Mouse (Mus musculus) midbrain, postnatal 0 days (tissue): ENCODE data around the gene Slc25a19. TPM values are rescaled to one million over a fixed set of nuclear protein-coding genes. Genes with fewer than 3 reads are reported as not detected.

ENCODE experiments used
- ATAC-seq: fragments of 200-750 bp; cut with Nextera tagmentation; 2 replicates; pipeline ENCODE4 v1.8.0; 2017; ENCODE audit warnings: moderate number of reproducible peaks, mild to moderate bottlenecking, moderate TSS enrichment, moderate library complexity; ENCODE audit not compliant: low FRiP score
- DNase-seq: peaks from one replicate; pipeline ENCODE4 v3.0.0-alpha.2; 2015; ENCODE audit warnings: low spot score
- H3K27ac ChIP-seq: fragments of 300-500 bp; sonication (generic); 2 replicates; pipeline ENCODE4 v1.5.1; 2014; ENCODE audit warnings: low read depth, mild to moderate bottlenecking, low read length, mixed read lengths
- H3K27me3 ChIP-seq: fragments of 300-500 bp; sonication (generic); 2 replicates; pipeline ENCODE4 v1.6.1; 2014; ENCODE audit warnings: low read length, control low read depth, mixed read lengths; ENCODE audit not compliant: insufficient read depth
- H3K36me3 ChIP-seq: fragments of 300-500 bp; sonication (generic); 2 replicates; pipeline ENCODE4 v1.6.1; 2014; ENCODE audit warnings: low read length, control low read depth, mixed read lengths; ENCODE audit not compliant: insufficient read depth
- H3K4me1 ChIP-seq: fragments of 300-500 bp; sonication (generic); 2 replicates; pipeline ENCODE4 v1.6.1; 2014; ENCODE audit warnings: mild to moderate bottlenecking, control low read depth, antibody characterized with exemption, low read length, mixed read lengths; ENCODE audit not compliant: insufficient read depth
- H3K4me2 ChIP-seq: fragments of 300-500 bp; sonication (generic); 2 replicates; pipeline ENCODE4 v1.6.1; 2014; ENCODE audit warnings: low read depth, mild to moderate bottlenecking, low read length, mixed read lengths; ENCODE audit not compliant: poor library complexity, severe bottlenecking
- H3K4me3 ChIP-seq: fragments of 300-500 bp; sonication (generic); 2 replicates; pipeline ENCODE4 v1.5.1; 2014; ENCODE audit warnings: low read depth, mild to moderate bottlenecking, low read length, moderate library complexity
- H3K9ac ChIP-seq: fragments of 300-500 bp; sonication (generic); replicated peaks from 2 replicates; pipeline ENCODE4 v1.6.1; 2014; ENCODE audit warnings: mild to moderate bottlenecking, low read length, moderate library complexity, mixed read lengths; ENCODE audit not compliant: poor library complexity, severe bottlenecking
- H3K9me3 ChIP-seq: fragments of 300-500 bp; sonication (generic); 2 replicates; pipeline ENCODE4 v1.6.1; 2016; ENCODE audit warnings: low read length, control low read depth
- CTCF ChIP-seq: IDR thresholded peaks from 2 replicates; pipeline ENCODE4 v1.5.1; 2016; ENCODE audit warnings: antibody characterized with exemption, mild to moderate bottlenecking
- WGBS: fragments of 180-500 bp; shearing (Covaris S2); extraction: QIAGEN DNeasy Blood & Tissue Kit; methylation state at CpG from one replicate; pipeline ENCODE4 v1.1.7; 2014; 5-methylcytosine and 5-hydroxymethylcytosine counted together
- polyA plus RNA-seq: library from polyadenylated mRNA; unstranded; fragments of >200 nt; fragmentation: Nextera tagmentation; extraction: Ambion mirVana; gene quantifications from 2 replicates; pipeline ENCODE4 v1.2.1, GENCODE M21; 2015
- total RNA-seq: library from RNA; depleted of rRNA; stranded (reverse); fragments of >200 nt; gene quantifications from 2 replicates; pipeline ENCODE4 v1.2.3, GENCODE M21; 2014

Slc25a19 gene
- total and polyA plus RNA-seq, 2 experiments from 2014 or later = 35.7 to 49.6 TPM

GRCm38 (mm10) chr11:115590526-115591075, 37.5 kb downstream of the Slc25a19 start:
- Histone ChIP-seq H3K27me3 (no peaks in the 10 kb centered on the region), H3K4me2 (no peak overlapping the region), H3K4me3 (no peak overlapping the region), H3K9ac (no peak overlapping the region), H3K9me3 (no peaks in the 10 kb centered on the region), H3K27ac (no peak overlapping the region), H3K36me3 (peaks cover 78% of the 10 kb centered on the region), H3K4me1 (no peaks in the 10 kb centered on the region)
- ATAC-seq (no peak), DNase-seq (no peak)
- WGBS = 89% methylated on average over 2 of the region's 2 CpGs
- TF ChIP-seq CTCF = no peak

- Histone ChIP-seq H3K9ac (no peak overlapping the region), H3K36me3 (peaks cover 87% of the 10 kb centered on the region), H3K27me3 (no peaks in the 10 kb centered on the region), H3K9me3 (no peaks in the 10 kb centered on the region), H3K4me3 (no peak overlapping the region), H3K4me1 (no peaks in the 10 kb centered on the region), H3K4me2 (no peak overlapping the region), H3K27ac (no peak overlapping the region)
- WGBS = 81% methylated on average over 9 of the region's 9 CpGs
- peak; percentile 47 for DNase-seq
- no peak for TF ChIP-seq CTCF
- ATAC-seq = no peak
Observed at GRCm38 (mm10) chr11:115587984-115588383, 40.1 kb downstream of the Slc25a19 start.

- ATAC-seq (no peak), DNase-seq (no peak)
- Histone ChIP-seq H3K4me2 (no peak overlapping the region), H3K9ac (no peak overlapping the region), H3K4me3 (no peak overlapping the region), H3K27ac (no peak overlapping the region; the same call in 1 of the 2 replicates), H3K9me3 (no peaks in the 10 kb centered on the region), H3K4me1 (no peaks in the 10 kb centered on the region), H3K36me3 (peaks cover 91% of the 10 kb centered on the region), H3K27me3 (no peaks in the 10 kb centered on the region)
- no peak for TF ChIP-seq CTCF
- WGBS = 91% methylated on average over 9 of the region's 9 CpGs
Observed at GRCm38 (mm10) chr11:115586403-115586802, 41.7 kb downstream of the Slc25a19 start.

GRCm38 (mm10) chr11:115585573-115586100, 42.5 kb downstream of the Slc25a19 start:
- Histone ChIP-seq H3K27ac (no peak overlapping the region), H3K4me3 (no peak overlapping the region), H3K27me3 (no peaks in the 10 kb centered on the region), H3K9me3 (no peaks in the 10 kb centered on the region), H3K4me2 (no peak overlapping the region), H3K36me3 (peaks cover 91% of the 10 kb centered on the region), H3K9ac (no peak overlapping the region), H3K4me1 (no peaks in the 10 kb centered on the region)
- WGBS = 93% methylated on average over 7 of the region's 7 CpGs
- no peak for DNase-seq
- TF ChIP-seq CTCF = no peak
- ATAC-seq = no peak

- WGBS = 89% methylated on average over 10 of the region's 10 CpGs
- H3K9ac ChIP-seq = no peak overlapping the region
Observed at GRCm38 (mm10) chr11:115584376-115585073, 43.6 kb downstream of the Slc25a19 start.

GRCm38 (mm10) chr11:115582913-115583606, 45.0 kb downstream of the Slc25a19 start:
- Histone ChIP-seq H3K36me3 (peaks cover 82% of the 10 kb centered on the region), H3K4me3 (no peak overlapping the region), H3K4me1 (no peaks in the 10 kb centered on the region), H3K4me2 (no peak overlapping the region), H3K27me3 (no peaks in the 10 kb centered on the region), H3K27ac (no peak overlapping the region), H3K9ac (no peak overlapping the region), H3K9me3 (no peaks in the 10 kb centered on the region)
- no peak for DNase-seq
- no peak for TF ChIP-seq CTCF
- 77% methylated on average over 10 of the region's 10 CpGs for WGBS
- ATAC-seq = no peak

More at GRCm38 (mm10) chr11:115584376-115585073, 43.6 kb downstream of the Slc25a19 start:
- Histone ChIP-seq H3K27ac (no peak overlapping the region), H3K4me2 (no peak overlapping the region), H3K9me3 (no peaks in the 10 kb centered on the region), H3K4me1 (no peaks in the 10 kb centered on the region), H3K27me3 (no peaks in the 10 kb centered on the region), H3K4me3 (no peak overlapping the region), H3K36me3 (peaks cover 83% of the 10 kb centered on the region)
- DNase-seq (no peak), ATAC-seq (no peak)
- no peak for TF ChIP-seq CTCF
